Mouse (Mus musculus) frontal cortex, postnatal 25 days (tissue): ENCODE results near the gene Mrgprf.

Source experiments
- DNase-seq, 2 experiments: peaks; one replicate each; pipeline ENCODE4 v3.0.0; 2022; ENCODE audit warnings: low spot score in 2 of 2

Mrgprf gene

DNA sequence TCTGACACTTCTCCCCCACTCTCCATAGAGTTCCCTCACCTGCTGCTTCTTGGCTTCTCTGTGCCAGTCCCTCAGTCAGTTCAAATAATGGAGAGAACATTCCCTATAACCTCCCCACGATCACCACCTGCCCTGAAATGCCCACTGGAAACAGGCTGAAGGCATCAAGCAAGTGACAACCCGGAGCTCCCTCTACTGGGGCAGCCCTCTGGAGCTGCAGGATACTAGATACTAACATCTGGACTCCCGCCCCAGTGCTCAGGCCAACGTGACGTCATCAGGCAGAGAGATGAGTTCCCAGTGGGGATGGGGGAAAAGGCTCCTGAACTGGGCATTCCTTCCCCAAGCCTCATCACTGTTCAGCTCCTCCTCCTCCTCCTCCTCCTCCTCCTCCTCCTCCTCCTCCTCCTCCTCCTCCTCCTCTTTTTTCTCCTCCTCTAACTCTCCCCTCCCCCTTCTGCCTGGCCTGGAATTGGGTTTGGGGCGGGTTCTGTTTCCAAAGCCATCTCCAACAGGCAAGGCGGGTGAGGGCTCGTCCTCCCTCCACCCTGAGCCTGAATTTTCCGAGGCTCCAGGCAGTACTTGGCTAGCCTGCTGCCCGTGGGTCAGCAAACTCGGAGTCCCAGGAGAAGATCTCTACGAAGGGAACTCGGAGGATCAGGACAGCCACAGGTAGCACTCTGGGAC is at the start of gene Mrgprf:
Mrgprf (plus strand) TSS at position 508 of the 687 bp plus-strand sequence.
- no peak for DNase-seq

DNA sequence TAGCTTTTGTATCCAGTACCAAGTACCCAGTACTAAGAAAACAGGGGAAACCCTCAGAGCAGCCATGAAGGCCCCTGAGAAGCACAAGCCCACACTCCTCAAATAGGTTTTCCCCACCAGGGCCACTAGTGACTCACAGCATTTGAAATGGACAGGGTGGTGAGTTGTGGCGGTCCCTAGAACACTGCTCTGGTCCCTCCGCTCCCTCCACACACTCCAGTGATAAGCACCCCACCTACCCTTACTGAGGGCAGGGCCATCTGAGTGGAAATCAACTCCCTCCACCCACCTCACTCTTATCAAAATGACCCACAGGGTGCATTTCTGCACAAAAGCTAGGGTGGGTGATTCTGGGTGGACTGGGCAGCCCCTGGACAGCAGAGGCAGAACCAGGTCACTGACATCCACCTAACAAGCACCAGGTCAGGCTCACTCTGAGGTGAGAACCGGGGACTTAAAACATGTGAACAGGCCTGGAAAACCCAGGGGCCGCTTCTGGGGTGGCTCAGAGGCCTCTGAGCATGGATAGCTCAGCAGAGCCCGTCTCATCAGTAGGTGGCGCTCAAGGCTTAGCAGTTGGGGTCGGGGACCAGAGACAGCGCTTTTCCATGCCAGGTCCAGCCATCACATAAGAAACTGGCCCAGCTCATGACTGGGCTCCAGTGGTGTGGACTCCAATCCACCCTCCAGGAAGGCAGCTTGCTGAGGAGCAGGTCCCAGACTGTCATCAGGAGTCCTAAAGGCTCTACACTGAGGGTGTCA is 47.7 kb upstream of the Mrgprf start:
- peak; percentile 66 to 67 for DNase-seq

DNA sequence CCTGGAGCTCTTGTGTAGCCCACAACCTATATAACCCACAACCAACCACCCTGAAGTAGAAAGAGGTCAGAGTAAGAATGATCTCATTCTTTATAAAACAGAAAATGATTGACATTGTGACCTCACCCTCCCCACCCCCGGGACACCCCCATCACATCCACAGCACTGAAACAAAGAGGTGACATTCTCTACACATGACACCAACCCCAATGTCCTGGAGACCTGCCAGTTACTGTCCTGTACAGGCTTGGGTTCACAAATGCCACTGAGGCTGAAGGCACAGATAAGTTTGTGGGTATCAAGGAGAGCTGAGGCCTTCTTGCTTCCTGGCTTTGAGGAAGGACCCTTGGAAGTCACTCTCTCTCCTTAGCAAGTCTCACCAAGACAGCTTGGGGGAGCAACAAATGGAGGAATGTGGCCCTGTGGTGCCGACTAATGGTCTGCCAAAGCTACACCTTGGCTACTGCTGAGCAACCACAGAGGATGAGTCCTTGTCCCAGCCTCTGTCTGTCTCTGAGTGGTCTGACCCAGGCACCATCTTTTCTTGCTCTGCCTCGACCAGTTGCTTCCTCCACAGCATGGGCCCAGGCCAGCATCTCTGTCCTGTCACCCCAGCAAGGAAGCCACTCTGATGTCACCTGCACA is 46.5 kb upstream of the Mrgprf start:
- DNase-seq: no peak

DNA sequence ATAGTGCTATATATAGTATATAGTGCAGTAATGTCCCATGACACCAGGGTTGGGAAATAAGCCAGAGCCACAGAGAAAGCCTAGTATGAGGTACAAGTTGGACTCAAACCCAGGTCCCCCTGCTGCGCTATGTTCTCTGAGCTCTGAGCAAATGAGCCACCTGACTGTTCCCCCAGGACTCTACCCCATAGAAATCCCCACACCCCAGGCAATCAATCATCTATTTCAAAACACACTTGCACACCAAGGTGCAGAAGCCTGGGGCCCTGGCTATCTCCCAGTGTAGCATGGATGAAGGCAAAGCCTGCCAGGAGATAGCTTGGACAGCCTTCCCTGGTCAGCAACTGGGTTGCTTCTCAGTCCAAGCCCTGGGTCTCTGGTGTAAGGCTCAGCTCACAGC is 44.5 kb upstream of the Mrgprf start:
- DNase-seq: no peak

DNA sequence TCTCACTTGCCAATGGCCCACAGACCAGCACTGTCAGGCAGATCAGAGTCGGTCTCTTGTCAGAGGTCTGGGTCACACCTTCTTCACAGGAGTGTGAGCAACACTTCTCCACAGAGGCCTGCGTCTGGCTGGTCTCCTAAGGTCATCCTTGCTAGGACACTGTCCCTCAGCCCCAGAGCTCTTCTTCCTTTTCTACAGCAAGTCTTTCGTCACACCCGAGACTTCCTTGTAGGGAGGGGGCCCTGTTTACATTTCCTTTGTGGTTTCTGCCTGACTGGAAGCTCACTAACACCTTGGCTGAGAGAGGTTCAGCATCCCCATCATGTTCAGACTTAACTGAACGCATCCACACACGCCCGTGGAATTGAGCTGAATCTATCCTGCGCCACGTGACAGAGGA is 36.4 kb upstream of the Mrgprf start:
- DNase-seq: no peak

DNA sequence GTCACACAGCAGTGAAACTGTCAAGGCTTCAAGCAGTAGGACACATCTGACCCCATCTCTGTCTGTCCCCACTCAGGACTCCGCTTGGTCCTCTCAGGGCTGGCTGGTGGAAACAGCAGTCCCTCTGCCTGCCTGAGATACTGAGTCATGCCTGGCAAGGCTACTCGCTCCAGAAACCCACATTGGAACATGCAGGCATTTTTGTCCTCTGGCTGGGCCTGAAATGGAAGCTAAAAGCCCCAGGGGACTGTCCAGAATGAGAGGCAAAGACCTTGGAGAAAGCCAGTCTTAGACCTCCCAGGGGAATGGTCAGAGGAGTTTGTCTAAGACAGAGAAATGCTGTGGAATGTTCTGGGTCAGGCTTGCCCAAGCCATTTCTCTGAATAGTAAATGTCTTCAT is 34.6 kb upstream of the Mrgprf start:
- no peak for DNase-seq

DNA sequence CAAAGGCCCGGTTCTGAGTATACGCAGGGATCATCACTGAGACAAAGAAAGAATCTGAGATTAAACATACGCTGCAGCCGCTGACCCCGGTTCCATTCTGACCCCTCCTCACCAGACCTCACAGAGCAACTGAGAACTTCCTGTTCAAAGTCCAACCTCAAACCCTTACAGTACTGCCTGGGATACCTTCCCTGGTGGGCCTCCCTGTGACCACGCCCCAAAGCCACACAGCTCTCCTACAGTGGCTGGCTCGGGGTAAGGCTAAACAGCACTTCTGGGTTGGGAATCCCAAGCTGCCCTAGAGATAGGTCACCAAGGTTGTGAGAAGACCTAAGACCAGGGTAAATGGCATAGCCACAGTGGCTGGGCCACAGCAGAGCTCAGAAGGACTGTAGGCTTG is 31.7 kb upstream of the Mrgprf start:
- no peak for DNase-seq

DNA sequence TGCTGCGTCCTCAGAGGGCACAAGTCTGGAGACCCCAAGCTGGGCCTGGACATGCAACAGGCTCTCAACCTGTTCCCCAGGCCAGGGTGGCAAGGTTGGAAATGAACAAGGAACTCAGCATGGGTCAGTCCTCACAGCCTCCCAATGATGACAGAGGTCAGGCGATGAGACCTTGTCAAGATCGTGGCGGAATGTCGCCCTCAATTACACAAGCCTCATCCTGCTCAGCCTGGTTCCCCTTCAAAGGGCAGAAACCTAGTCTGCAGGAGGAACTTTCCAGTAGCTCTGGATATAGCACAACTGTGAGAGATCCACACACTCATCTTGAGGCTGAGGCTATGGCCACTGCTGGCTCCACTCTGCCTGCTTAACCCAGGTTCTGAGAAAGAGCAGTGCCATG is 29.7 kb upstream of the Mrgprf start:
- DNase-seq: no peak

DNA sequence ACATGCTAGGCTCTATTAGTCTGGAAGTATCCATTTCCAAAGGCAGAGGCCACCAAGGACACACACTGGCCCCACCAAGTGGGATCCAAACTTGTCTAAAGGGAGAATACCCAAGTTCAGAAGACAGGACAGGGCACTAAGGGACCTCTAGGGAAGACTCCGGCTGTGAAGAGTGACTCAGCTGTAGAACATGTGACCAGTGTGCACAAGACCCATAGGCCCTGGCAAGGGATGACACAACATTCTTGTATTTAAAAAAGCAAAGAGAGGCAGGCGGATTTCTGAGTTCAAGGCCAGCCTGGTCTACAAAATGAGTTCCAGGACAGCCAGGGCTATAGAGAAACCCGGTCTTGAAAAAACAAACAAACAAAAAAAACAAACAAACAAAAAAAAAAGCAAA is 25.1 kb upstream of the Mrgprf start:
- DNase-seq: no peak

DNA sequence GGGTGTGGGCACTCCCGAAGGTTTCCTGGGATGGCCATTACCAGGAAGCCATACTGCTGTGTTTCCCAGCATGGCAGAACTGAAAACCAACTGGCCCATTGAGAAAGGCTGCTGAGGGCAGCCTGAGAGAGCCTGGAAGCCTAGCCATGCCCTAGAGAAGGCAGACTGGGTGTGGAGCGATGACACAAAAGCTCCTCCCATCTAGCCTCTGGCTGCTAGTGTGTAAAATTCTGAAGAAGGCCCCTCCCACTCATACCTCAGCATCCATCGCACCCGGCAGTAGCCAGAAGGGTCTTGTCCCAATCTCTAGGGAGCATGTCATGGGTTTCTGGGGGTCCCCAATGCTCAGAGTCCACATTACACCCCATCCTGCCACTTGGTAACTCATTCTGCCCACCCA is 19.2 kb upstream of the Mrgprf start:
- no peak for DNase-seq

DNA sequence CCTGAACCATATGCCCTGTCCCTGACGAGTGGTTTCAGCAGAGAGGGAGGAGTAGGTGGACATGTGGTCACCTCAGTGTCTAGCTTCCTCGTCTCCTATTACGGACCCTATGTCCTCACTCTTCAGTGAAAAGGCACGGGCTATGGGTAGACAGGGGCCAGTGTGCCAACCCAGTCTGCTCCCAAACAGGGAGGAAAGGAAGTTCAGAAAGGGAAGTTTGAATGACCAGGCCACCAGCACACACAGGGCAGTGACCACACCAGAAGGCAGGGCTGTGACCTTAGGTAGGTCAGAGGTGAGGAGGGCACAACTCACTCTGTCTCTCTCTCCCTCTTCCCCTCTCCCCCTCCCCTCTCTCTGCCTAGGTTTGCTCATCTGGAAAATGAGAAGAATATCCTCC is 17.6 kb upstream of the Mrgprf start:
- DNase-seq: no peak

DNA sequence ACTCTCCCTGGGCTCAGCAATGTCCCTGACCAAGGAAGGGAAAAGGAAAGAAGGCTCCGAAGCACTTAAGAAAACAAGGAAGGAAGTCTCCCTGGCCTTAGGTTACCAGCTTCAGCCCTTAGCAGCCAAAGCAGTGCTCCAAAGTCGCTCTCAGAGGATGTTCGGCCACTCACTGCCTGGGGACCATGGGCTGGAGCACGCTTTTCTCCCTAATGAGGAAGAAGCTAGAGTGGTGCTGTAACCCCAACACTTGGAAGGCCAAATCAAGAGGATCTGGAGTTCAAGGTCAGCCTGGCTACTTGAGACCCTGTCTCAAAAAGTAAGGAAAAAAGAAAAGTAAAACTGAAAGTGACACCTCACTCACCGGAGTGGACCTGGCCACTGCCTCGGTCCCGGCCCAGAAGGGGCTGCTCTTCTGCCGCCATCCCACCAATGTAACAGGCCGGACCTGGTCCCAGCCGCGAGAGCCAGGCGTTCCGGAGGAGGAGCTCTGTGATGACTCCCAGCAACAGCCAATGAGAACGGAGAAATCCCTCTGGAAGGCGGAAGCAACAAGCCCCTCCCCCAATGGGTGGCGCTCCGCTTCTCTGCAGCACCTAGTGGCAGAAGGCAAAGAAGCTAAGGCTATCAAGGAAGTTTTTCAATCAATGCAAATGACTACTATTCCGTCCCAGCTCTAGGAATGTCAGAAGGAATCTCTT is 17.0 kb upstream of the Mrgprf start, which contains the start of gene Tpcn2:
Tpcn2 (minus strand) TSS at position 525 of the 701 bp plus-strand sequence.
- peak; percentile 79 to 84 for DNase-seq

DNA sequence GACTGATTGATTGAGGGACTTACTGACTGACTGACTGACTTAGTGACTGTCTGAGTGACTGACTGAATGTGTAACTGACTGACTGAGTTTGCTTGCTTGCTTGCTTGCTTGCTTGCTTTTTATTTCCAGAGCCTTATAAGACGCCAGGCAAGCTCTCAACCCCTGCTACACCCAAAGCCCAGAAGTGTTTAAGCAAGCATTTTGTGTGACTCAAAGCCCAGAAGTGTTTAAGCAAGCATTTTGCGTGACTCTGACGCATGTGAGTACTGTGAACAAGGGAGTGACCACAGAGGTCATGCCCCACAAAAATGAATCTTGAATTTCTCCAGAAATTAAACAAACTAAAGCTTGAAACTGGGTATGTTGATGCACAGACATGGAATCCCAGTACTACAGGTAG is 16.3 kb upstream of the Mrgprf start:
- no peak for DNase-seq

DNA sequence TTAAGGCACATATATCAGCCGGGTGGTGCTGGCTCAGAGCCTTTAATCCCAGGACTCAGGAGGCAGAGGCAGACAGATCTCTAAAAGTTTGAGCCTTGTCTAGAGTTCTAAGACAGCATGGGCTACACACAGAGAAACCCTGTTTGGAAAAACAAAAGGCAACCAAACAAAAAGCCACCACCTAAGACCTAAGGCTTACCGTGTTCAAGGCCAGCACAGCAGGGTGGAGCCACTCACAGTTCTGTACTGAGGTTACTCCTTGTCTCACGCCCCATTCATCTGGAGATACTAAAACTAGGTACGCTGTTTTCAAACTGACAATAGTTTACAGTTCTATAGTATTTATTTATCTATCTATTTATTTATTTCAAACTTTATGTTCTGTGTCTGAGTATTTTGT is 15.2 kb upstream of the Mrgprf start:
- no peak for DNase-seq

DNA sequence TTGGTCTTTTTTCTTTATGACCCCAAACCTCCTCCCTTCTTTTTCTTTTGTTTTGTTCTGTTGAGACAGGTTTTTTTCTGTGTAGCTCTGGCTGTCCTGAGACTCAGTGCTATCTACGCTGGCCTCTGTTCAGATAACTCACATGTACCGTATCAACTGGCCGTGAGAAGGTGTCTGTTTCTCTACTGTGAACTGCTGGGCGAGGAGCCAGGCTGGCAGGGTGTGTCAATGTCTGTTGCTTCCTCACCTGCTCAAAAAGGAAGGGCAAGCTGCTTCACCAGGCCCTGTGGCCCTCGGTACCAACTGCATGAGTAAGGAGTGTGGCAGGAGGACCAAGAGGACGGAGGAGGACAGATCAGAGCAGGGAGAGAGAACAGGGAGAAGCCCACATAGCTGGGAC is 13.2 kb upstream of the Mrgprf start:
- DNase-seq: no peak

DNA sequence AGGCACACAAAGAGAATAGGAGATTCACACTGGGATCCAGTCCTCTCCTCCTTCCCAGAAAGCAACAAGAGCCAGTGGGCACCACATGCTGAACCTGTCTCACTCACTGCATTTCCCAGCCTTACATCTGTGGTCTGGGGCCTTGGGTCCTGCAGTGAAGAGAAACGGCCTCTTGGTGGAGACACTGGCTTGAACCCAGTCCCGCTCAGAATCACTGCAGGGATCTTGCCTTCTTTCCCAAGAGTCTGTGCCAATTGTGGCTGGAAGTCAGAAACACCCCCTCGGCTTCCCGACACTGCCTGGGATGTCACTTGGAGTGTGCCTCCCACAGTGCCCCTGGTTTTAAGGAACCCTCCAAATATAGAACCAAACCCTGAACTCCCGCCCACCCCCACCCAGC is 11.3 kb upstream of the Mrgprf start:
- no peak for DNase-seq

DNA sequence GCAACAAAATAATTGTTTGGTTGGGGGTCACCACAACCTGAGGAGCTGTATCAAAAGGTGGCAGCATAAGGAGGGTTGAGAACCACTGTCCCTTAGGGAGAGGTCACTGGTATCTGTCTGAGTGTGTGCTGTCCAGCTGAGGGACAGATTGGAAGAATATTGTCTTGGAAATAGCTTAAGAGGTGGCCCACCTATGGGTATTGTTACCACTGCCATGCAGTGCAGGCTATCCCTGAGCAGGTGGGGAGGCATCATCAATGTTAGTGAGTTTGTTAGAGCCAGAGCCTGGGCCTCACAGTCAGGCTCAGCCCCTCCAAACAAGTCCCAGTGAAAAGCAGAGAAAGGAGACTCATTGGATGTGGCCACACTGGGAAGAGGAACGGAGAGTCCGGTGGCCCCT is 8.8 kb upstream of the Mrgprf start:
- DNase-seq: no peak

DNA sequence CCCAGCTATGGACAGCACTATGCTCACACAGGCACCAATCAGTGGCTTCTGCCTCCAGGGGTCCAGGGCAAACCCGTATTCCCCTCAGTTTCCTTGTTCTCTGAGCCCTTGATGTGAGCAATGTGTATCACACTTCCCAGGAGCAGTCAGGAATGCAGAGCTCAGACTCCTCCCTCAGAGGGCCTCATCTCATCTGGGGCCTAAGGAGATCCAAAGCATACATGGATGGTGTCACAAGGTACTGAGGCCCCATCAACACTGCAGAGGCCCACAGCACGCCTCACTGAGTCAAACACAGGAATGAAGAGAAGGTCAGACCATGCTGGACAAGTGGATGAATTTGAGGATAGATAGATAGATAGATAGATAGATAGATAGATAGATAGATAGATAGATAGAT is 7.9 kb upstream of the Mrgprf start:
- DNase-seq: no peak

DNA sequence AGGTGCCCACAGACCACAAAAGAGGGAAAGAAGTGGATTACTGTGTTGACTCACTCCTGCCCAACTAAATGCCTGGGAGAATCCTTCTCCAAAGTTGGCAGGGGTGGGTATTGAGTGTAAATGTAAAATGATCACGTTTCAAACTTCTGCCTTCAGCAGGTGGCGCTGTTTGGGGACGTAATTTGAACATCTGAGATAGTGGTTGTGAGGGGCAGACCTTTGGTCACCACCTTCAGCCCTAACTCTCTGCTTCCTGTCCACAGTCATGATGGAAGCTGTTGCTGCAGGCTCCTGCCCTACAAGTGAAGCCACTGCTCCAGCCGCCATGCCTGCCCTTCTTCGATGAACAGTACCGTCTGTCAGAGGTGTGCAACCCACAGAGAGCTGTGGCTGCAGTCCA is 6.8 kb upstream of the Mrgprf start:
- DNase-seq: no peak

DNA sequence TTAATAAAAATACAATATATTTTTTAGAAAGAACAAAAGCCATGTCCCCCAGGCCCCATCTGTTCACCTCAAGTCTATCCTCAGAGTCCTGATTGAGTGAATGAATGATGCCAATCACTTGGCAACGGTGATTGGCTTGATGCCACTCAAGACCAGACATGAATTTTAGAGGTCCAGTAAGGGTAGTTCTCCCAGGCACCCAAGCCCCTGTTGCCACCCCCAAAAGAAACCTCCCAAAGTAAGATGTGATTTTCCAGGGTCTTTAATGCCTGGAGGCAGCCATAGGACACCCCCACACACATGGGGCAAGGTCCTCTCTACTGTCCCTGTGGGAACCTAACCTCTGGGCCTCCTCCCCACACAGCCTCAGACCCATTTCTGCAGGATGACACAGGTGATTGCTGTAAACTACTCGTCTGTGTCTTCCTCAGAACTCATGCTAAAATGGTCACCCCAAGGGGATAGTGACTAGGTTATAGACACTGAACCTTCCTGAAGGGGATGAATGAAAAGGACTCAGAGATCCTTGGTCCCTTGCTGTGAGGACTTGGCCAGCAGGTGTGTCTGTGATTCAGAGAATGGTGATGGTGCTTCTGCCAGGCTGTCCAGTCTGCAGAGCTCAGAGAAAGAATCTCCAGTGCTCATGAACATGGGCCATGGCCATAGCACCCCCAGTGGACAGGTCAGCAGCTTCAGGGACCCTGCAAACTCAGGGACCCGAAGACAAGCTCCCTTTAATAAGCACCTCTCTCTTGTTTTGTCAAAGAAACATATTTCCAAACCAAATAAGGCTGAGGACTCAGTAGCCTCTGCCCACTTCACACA is 1.8 kb upstream of the Mrgprf start:
- DNase-seq: no peak

DNA sequence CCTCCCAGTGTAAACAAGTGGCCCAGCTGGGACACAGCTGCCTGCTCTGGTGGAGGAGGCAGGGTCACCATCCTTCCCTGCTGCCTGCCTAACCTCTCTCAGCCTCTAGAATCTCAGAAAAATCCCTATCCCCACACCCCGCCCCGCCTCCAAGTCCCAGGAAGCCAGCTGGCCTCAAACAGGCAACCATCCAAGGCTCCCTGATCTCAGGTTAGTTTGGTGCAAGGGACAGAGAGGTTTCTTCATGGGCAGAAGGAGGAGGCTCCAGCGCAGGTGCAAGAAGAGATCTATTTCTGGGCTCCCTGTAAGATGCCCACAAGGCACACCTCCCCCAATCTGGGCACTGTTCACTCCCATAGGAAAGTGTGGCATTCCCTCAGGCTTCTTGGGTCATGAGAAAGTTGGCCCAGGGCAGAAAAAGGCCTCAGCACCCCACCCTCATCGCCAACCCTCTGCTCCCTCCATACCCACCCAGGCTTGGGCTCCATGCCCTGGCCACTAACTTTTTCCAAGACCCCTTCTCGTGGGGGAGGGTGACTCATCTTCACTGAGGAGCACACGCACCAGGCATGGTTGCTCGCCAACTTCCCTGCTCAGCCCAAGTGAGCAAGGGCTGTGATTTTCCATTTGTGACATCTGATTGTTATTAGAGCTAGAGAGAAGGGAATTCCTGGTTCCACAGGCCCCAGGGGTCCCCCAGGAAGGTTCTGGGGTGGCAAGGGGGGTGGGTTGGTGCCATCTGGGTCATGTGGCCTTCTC is 887 bp upstream of the Mrgprf start:
- DNase-seq: no peak
